ENCODE assay signal across 8 mouse cellular contexts in the genomic region with DNA sequence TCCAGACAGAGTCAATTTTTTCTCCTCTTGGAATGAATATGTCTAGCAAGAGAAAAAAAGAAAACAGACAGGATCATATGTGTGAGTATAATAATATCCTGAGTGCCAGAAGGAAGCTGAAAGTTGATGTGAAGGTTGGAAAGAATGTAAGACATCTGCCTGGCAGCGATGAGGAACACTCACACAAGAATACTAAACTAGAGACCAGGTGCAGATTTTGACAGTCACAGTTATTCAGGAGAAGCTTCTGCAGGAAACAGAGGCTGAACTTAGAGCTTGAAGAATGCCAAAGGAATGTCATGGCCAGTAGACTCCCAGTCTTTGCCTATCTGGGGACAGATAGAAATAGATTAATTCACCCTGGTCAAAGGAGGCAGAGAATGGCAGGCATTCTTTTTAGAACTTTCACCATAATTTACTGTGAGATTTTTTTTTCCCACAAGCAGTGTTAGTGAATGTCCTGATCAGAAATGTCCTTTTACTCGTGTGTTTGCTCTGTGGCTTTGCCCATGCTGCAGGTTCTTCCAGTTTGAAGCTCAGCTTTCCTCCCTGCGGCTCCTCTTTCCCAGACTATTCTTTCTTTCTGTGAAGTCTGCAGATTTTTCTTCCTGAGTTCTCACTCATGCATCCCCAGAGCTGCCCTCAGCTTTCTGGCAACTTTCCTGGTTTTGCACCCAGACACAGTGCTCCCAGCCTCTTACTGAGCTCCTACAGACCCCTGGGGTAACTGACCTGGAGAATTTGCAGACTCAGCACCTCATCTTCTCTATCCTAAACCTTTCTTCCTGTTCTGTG.
DNase-seq lines count a peak whose midpoint lies in the region; ATAC-seq and TF ChIP-seq lines count a peak whose summit lies in the region.

No protein-coding gene starts in this region.

- no peak for TF ChIP-seq CTCF in left cerebral cortex, adult 2 months (IDR thresholded peaks at IDR 0.05)

- WGBS in heart, embryonic 13.5 days = 30% methylated on average over 3 of the region's 3 CpGs
- 24% methylated on average over 3 of the region's 3 CpGs for WGBS in embryonic facial prominence, embryonic 13.5 days
- WGBS in forebrain, embryonic 15.5 days = 72% methylated on average over 3 of the region's 3 CpGs

- in situ Hi-C loops in ES-E14 (cut with MboI; ENCODE audit: low sequenced_read_pairs in 2 of 2, unreplicated experiment in 2 of 2) = no loop called here

- peaks cover 16% of the 10 kb centered on the region for H3K4me1 ChIP-seq in heart, embryonic 13.5 days
- no peaks in the 10 kb centered on the region for H3K4me1 ChIP-seq in ES-E14 (ENCODE audit: control insufficient read depth in 2 of 2, insufficient read depth in 2 of 2, low read length in 2 of 2, poor library complexity in 1 of 2)
- H3K4me1 ChIP-seq in embryonic facial prominence, embryonic 13.5 days = peaks cover 18% of the 10 kb centered on the region
- H3K4me1 ChIP-seq in forebrain, embryonic 15.5 days = no peaks in the 10 kb centered on the region

- H3K27ac ChIP-seq in heart, embryonic 13.5 days (replicated peaks) = peak overlapping the region; percentile 4
- no peak overlapping the region for H3K27ac ChIP-seq in ES-E14 (ENCODE audit: insufficient read depth, low read depth, low read length, poor library complexity, severe bottlenecking)
- H3K27ac ChIP-seq in embryonic facial prominence, embryonic 13.5 days = peak overlapping the region; percentile 29; the same call in 1 of the 2 replicates
- H3K27ac ChIP-seq in left cerebral cortex, adult 2 months = peak overlapping the region; percentile 44; the same call in 1 of the 2 replicates
- H3K27ac ChIP-seq in forebrain, embryonic 15.5 days (replicated peaks) = no peak overlapping the region

- no peak for DNase-seq in heart, adult 11 months
- no peak for DNase-seq in ES-E14 (ENCODE audit: low read depth, low spot score)
- no peak for DNase-seq in left cerebral cortex, adult 2 months (ENCODE audit: extremely low spot score in 1 of 2, low spot score in 2 of 2)
- DNase-seq in T-cell, adult 2 months (ENCODE audit: low spot score) = no peak

- no peaks in the 10 kb centered on the region for H3K36me3 ChIP-seq in heart, embryonic 13.5 days
- no peaks in the 10 kb centered on the region for H3K36me3 ChIP-seq in ES-E14 (ENCODE audit: control insufficient read depth, insufficient read depth, low read length, poor library complexity, severe bottlenecking)
- H3K36me3 ChIP-seq in embryonic facial prominence, embryonic 13.5 days = no peaks in the 10 kb centered on the region
- no peaks in the 10 kb centered on the region for H3K36me3 ChIP-seq in forebrain, embryonic 15.5 days

- H3K9me3 ChIP-seq in heart, embryonic 13.5 days = no peaks in the 10 kb centered on the region
- no peaks in the 10 kb centered on the region for H3K9me3 ChIP-seq in ES-E14 (ENCODE audit: control insufficient read depth, insufficient read depth, low read depth, low read length)
- peaks cover 4% of the 10 kb centered on the region; the same call in 1 of the 2 replicates for H3K9me3 ChIP-seq in embryonic facial prominence, embryonic 13.5 days
- H3K9me3 ChIP-seq in forebrain, embryonic 15.5 days = no peaks in the 10 kb centered on the region

- no peak overlapping the region for H3K9ac ChIP-seq in heart, embryonic 13.5 days
- no peak overlapping the region for H3K9ac ChIP-seq in ES-E14 (ENCODE audit: insufficient read depth, low read depth, low read length, poor library complexity, severe bottlenecking)
- no peak overlapping the region for H3K9ac ChIP-seq in embryonic facial prominence, embryonic 13.5 days
- H3K9ac ChIP-seq in forebrain, embryonic 15.5 days (replicated peaks) = no peak overlapping the region

- H3K27me3 ChIP-seq in heart, embryonic 13.5 days (replicated peaks) = no peaks in the 10 kb centered on the region
- H3K27me3 ChIP-seq in embryonic facial prominence, embryonic 13.5 days = no peaks in the 10 kb centered on the region
- H3K27me3 ChIP-seq in forebrain, embryonic 15.5 days = no peaks in the 10 kb centered on the region

- H3K4me3 ChIP-seq in heart, embryonic 13.5 days = no peak overlapping the region
- H3K4me3 ChIP-seq in ES-E14 (ENCODE audit: insufficient read depth in 1 of 2, low read depth in 1 of 2, low read length in 2 of 2, poor library complexity in 1 of 2, severe bottlenecking in 1 of 2) = no peak overlapping the region
- no peak overlapping the region for H3K4me3 ChIP-seq in embryonic facial prominence, embryonic 13.5 days
- H3K4me3 ChIP-seq in left cerebral cortex, adult 2 months = no peak overlapping the region
- H3K4me3 ChIP-seq in forebrain, embryonic 15.5 days = no peak overlapping the region

- H3K4me2 ChIP-seq in heart, embryonic 13.5 days = no peak overlapping the region
- no peak overlapping the region for H3K4me2 ChIP-seq in embryonic facial prominence, embryonic 13.5 days
- no peak overlapping the region for H3K4me2 ChIP-seq in forebrain, embryonic 15.5 days (replicated peaks)

- ATAC-seq in heart, embryonic 13.5 days (ENCODE audit: extremely low read depth, insufficient number of reproducible peaks, low FRiP score, low TSS enrichment) = no peak
- ATAC-seq in embryonic facial prominence, embryonic 13.5 days (ENCODE audit: insufficient number of reproducible peaks, insufficient read depth, low FRiP score, low TSS enrichment, low read depth) = no peak
- ATAC-seq in forebrain, embryonic 15.5 days (replicated peaks) = no peak
- ATAC-seq in megakaryocyte progenitor cell, adult 5-6 weeks (replicated peaks; ENCODE audit: poor library complexity) = no peak

- intact Hi-C loops in left cerebral cortex, adult 2 months (cut with DNase I) = no loop called here

TF ChIP-seq in ES-E14, 5 proteins besides CTCF, POLR2A, EP300 and RAD21:
- no peak for TF ChIP-seq HCFC1 (IDR thresholded peaks at IDR 0.05; ENCODE audit: borderline replicate concordance, insufficient read depth, low read length)
- no peak for TF ChIP-seq ZC3H11A (IDR thresholded peaks at IDR 0.05; ENCODE audit: borderline replicate concordance, low read depth, low read length)
- TF ChIP-seq MAFK (IDR thresholded peaks at IDR 0.05; ENCODE audit: insufficient read depth, low read depth, low read length) = peak; percentile 48; the same call in 1 of the 2 replicates
- no peak for TF ChIP-seq CHD2 (IDR thresholded peaks at IDR 0.05; ENCODE audit: low read depth, low read length)
- no peak for TF ChIP-seq ZNF384 (IDR thresholded peaks at IDR 0.05; ENCODE audit: low read depth, low read length)

Comparison
In these comparisons a context has a peak if more than half of its experiments do, and no peak if none do; other contexts are left out.
1. H3K27ac ChIP-seq: peak in heart, embryonic 13.5 days (single experiment), embryonic facial prominence, embryonic 13.5 days (single experiment) and left cerebral cortex, adult 2 months (single experiment); none in ES-E14 (single experiment) and forebrain, embryonic 15.5 days (single experiment).